Mouse (Mus musculus): ENCODE data around the gene Skint8. TPM values are rescaled to one million over a fixed set of nuclear protein-coding genes. Genes with fewer than 3 reads are reported as not detected.
"Not testable (repeated sequence)": the region's sequence is repeated elsewhere in the genome, so short reads cannot be mapped to it uniquely, and the experiment has no call there.

Skint8 gene
- total RNA-seq (2021), result not detected
- long read RNA-seq, experiment 1, result 0 reads
- long read RNA-seq, experiment 2, result 0 reads

GRCm38 (mm10) chr4:111919092-111919491 lies at the start of gene Skint8:
Gene Skint8, plus strand, starts transcription at chr4:111919392.
- no peak for DNase-seq (ENCODE audit: low spot score in 2 of 2)

GRCm38 (mm10) chr4:111880112-111880875 lies 38.9 kb upstream of the Skint8 start:
- DNase-seq (ENCODE audit: low spot score in 2 of 2), result no peak

- no peak for DNase-seq (ENCODE audit: low spot score in 2 of 2)
Observed at GRCm38 (mm10) chr4:111883543-111883942, 35.6 kb upstream of the Skint8 start.

- DNase-seq (ENCODE audit: low spot score in 2 of 2), result peak; percentile 72 to 73
Observed at GRCm38 (mm10) chr4:111886018-111886417, 33.2 kb upstream of the Skint8 start.

GRCm38 (mm10) chr4:111886607-111887006 lies 32.6 kb upstream of the Skint8 start:
- peak; percentile 86 to 89 for DNase-seq (ENCODE audit: low spot score in 2 of 2)

GRCm38 (mm10) chr4:111892138-111892537 lies 27.1 kb upstream of the Skint8 start:
- no peak for DNase-seq (ENCODE audit: low spot score in 2 of 2)

- DNase-seq (ENCODE audit: low spot score in 2 of 2), result no peak
Observed at GRCm38 (mm10) chr4:111897755-111898154, 21.4 kb upstream of the Skint8 start.

GRCm38 (mm10) chr4:111898566-111898965 lies 20.6 kb upstream of the Skint8 start:
- DNase-seq (ENCODE audit: low spot score in 2 of 2), result no peak

- DNase-seq (ENCODE audit: low spot score in 2 of 2), result not testable (repeated sequence)
Observed at GRCm38 (mm10) chr4:111900491-111900890, 18.7 kb upstream of the Skint8 start.

GRCm38 (mm10) chr4:111901473-111901872 lies 17.7 kb upstream of the Skint8 start:
- DNase-seq (ENCODE audit: low spot score in 2 of 2), result no peak

- DNase-seq (ENCODE audit: low spot score in 2 of 2), result no peak
Observed at GRCm38 (mm10) chr4:111902775-111903174, 16.4 kb upstream of the Skint8 start, which contains the start of gene Slc5a9. Gene Slc5a9, minus strand, starts transcription at chr4:111902918.

GRCm38 (mm10) chr4:111907926-111908325 lies 11.3 kb upstream of the Skint8 start:
- peak in 1 of 2 experiments; percentile 34 for DNase-seq (ENCODE audit: low spot score in 2 of 2)

GRCm38 (mm10) chr4:111961309-111961708 lies 42.1 kb downstream of the Skint8 start:
- DNase-seq (ENCODE audit: low spot score in 2 of 2), result peak in 1 of 2 experiments; percentile 1

- not testable (repeated sequence) for DNase-seq (ENCODE audit: low spot score in 2 of 2)
Observed at GRCm38 (mm10) chr4:111963241-111963640, 44.0 kb downstream of the Skint8 start.

GRCm38 (mm10) chr4:111963669-111964068 lies 44.5 kb downstream of the Skint8 start:
- DNase-seq (ENCODE audit: low spot score in 2 of 2), result no peak

GRCm38 (mm10) chr4:111972623-111973022 lies 53.4 kb downstream of the Skint8 start, which contains the start of gene Skint7:
Gene Skint7, plus strand, starts transcription at chr4:111972923.
- DNase-seq (ENCODE audit: low spot score in 2 of 2), result no peak

Other genes starting within 250 kb of the Skint8 start
- 1 to 10 TPM; 3.8 to 5.1 TPM for gene Spata6, start 199.4 kb upstream of the Skint8 start, total RNA-seq (2021)
- gene Slc5a9, start 16.5 kb upstream of the Skint8 start, total RNA-seq (2021), result not detected
- under 1 TPM in 1 of 2 experiments, not detected in 1; 0.41 TPM for gene Skint7, start 53.5 kb downstream of the Skint8 start, total RNA-seq (2021)
- not detected for gene Skint1, start 86.9 kb downstream of the Skint8 start, total RNA-seq (2021)
- gene Skint4, start 152.6 kb downstream of the Skint8 start, total RNA-seq (2021), result not detected

Measured in layer of hippocampus, postnatal 14 days (tissue).